Mouse (Mus musculus) cerebellum, adult 2 months (tissue): Measurements from ENCODE around the gene Vmn1r228. TPM values are rescaled to one million over a fixed set of nuclear protein-coding genes. Genes with fewer than 3 reads are reported as not detected.

Experiments used
- DNase-seq, 2 experiments: peaks; one replicate each; pipeline ENCODE4 v3.0.0; 2021
- H3K27ac ChIP-seq: fragments of 200-500 bp; 2 replicates; pipeline ENCODE4 v1.5.1; 2012; ENCODE audit warnings: low read length, control low read depth, inconsistent platforms; ENCODE audit not compliant: insufficient read depth
- H3K27me3 ChIP-seq: fragments of 200-500 bp; 2 replicates; pipeline ENCODE4 v1.6.1; 2012; ENCODE audit warnings: inconsistent platforms, mild to moderate bottlenecking, low read length, moderate library complexity; ENCODE audit not compliant: control insufficient read depth, insufficient read depth
- H3K4me1 ChIP-seq: fragments of 200-500 bp; 2 replicates; pipeline ENCODE4 v1.6.1; 2011; ENCODE audit warnings: low read length; ENCODE audit not compliant: control insufficient read depth, insufficient read depth
- H3K4me3 ChIP-seq: fragments of 200-500 bp; replicated peaks from 2 replicates; pipeline ENCODE3; 2011; ENCODE audit warnings: mild to moderate bottlenecking, low read depth, low read length, control low read depth; ENCODE audit not compliant: insufficient read depth
- CTCF ChIP-seq: fragments of 200-500 bp; IDR thresholded peaks from 2 replicates; pipeline ENCODE4 v1.5.1; 2011; ENCODE audit warnings: low read depth, mild to moderate bottlenecking, control low read depth, low read length, moderate library complexity, borderline replicate concordance; ENCODE audit not compliant: insufficient read depth
- POLR2A ChIP-seq: fragments of 200-500 bp; IDR thresholded peaks from 2 replicates; pipeline ENCODE4 v1.6.1; 2011; ENCODE audit warnings: low read length, control low read depth, borderline replicate concordance; ENCODE audit not compliant: insufficient read depth
- WGBS: fragments of 180-500 bp; shearing (Covaris S2); methylation state at CpG from one replicate; pipeline ENCODE4 v1.1.7; 2018; 5-methylcytosine and 5-hydroxymethylcytosine counted together
- polyA plus RNA-seq: library from polyadenylated mRNA; depleted of rRNA; stranded (reverse); fragments of >200 nt; gene quantifications from 2 replicates; pipeline ENCODE4 v1.2.3, GENCODE M21; 2012; rRNA removed

Vmn1r228 gene
- not detected in 2 replicates for polyA plus RNA-seq

- TF ChIP-seq POLR2A (no peak), CTCF (no peak)
- no peak within 1 kb of the TSS for H3K4me3 ChIP-seq
- H3K27ac ChIP-seq, result no peak within 1 kb of the TSS
- no peaks in the 10 kb centered on the region for H3K27me3 ChIP-seq
- no peaks in the 10 kb centered on the region for H3K4me1 ChIP-seq
- no peak for DNase-seq
Observed at GRCm38 (mm10) chr17:20786057-20786456, at the start of gene Vmn1r228. Gene Vmn1r228 (minus strand): TSS chr17:20786157.

GRCm38 (mm10) chr17:20811255-20811654 is 25.3 kb upstream of the Vmn1r228 start, which contains the start of gene Vmn1r229:
Gene Vmn1r229 (plus strand): TSS chr17:20811555.
- WGBS, result 44% methylated on average over 1 of the region's 1 CpGs
- Histone ChIP-seq H3K27ac (no peak within 1 kb of the TSS), H3K4me1 (no peaks in the 10 kb centered on the region), H3K27me3 (no peaks in the 10 kb centered on the region), H3K4me3 (no peak within 1 kb of the TSS)
- TF ChIP-seq CTCF (no peak), POLR2A (no peak)
- DNase-seq, result no peak

GRCm38 (mm10) chr17:20729543-20729942 is 56.4 kb downstream of the Vmn1r228 start, which contains the start of gene Vmn1r227:
Gene Vmn1r227 (plus strand): TSS chr17:20729843.
- Histone ChIP-seq H3K4me1 (no peaks in the 10 kb centered on the region), H3K4me3 (no peak within 1 kb of the TSS), H3K27ac (no peak within 1 kb of the TSS), H3K27me3 (no peaks in the 10 kb centered on the region)
- TF ChIP-seq POLR2A, result no peak
- no peak for TF ChIP-seq CTCF
- WGBS, result 19% methylated on average over 1 of the region's 1 CpGs
- DNase-seq, result no peak

Other genes with a start within 250 kb of the Vmn1r228 start
- not detected in 2 replicates for gene Vmn2r109, start 221.4 kb downstream of the Vmn1r228 start, polyA plus RNA-seq
- not detected in 2 replicates for gene Vmn2r110, start 189.7 kb downstream of the Vmn1r228 start, polyA plus RNA-seq
- gene Fpr-rs3, start 161.3 kb downstream of the Vmn1r228 start, polyA plus RNA-seq, result not detected in 2 replicates
- not detected in 2 replicates for gene Vmn1r226, start 103.3 kb downstream of the Vmn1r228 start, polyA plus RNA-seq
- gene Vmn1r227, start 56.3 kb downstream of the Vmn1r228 start, polyA plus RNA-seq, result not detected in 2 replicates
- not detected in 2 replicates for gene Vmn1r229, start 25.4 kb upstream of the Vmn1r228 start, polyA plus RNA-seq
- not detected in 2 replicates for gene Vmn1r230, start 54.3 kb upstream of the Vmn1r228 start, polyA plus RNA-seq
- not detected in 2 replicates for gene Vmn1r231, start 118.9 kb upstream of the Vmn1r228 start, polyA plus RNA-seq
- gene Vmn1r232, start 133.6 kb upstream of the Vmn1r228 start, polyA plus RNA-seq, result not detected in 2 replicates
- 530 and 556 TPM in 2 replicates for gene Ppp2r1a, start 159.2 kb upstream of the Vmn1r228 start, polyA plus RNA-seq
- not detected in 2 replicates for gene Vmn1r233, start 210.3 kb upstream of the Vmn1r228 start, polyA plus RNA-seq
- gene Zfp160, start 222.7 kb upstream of the Vmn1r228 start, polyA plus RNA-seq, result 17.6 and 18.3 TPM in 2 replicates